Mouse (Mus musculus): ENCODE measurements at regions not wholly inside any gene's neighbourhood (a gene's known extent, or its start where the extent isn't known, plus 50 kb on each side); places are given as distances from the start of the nearest gene placed in this dataset.
A peak's percentile ranks its signal among the peaks of the same experiment; 100 is the strongest.

DNA sequence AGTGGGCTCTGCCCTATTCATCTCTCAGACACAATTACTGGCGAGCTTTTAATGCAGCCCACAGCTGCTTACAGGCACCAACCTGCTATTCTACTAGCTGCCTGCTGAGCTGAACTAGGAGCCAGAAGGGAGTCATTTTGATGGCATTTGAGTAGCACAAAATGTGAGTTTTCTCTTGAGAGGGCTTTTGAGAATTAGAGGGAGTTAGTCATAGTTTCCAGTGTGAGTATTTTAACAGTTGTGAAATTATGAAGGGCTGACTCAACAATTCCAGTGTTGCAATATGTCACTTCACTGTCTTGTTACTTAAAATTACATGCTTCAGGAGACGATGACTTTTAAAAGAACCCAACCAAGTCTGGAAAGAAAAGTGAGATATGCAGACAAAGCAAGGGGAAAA lies 54.4 kb upstream of the Ly86 start:
- peak in 1 of 2 experiments; percentile 18 for DNase-seq (ENCODE audit: low spot score in 2 of 2)

DNA sequence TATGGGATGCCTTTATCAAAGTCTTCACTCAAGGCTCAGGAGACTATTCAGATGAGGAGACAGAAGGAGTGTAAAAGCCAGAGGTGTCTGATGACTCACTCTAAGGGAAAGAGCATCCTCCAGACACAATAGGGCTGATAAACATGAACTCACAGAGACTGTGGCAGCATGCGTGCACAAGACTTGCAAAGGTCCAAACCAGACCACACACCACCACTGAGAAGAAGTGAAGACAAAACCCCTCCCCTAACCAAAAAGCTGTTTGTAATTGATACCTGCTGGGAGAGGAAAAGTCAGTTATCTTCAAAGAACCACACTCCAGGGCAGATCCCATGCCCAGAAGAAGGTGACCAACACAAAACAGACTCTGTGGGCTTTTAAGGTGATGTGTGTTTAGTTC lies 56.0 kb upstream of the Ly86 start:
- DNase-seq (ENCODE audit: low spot score in 2 of 2), result no peak

DNA sequence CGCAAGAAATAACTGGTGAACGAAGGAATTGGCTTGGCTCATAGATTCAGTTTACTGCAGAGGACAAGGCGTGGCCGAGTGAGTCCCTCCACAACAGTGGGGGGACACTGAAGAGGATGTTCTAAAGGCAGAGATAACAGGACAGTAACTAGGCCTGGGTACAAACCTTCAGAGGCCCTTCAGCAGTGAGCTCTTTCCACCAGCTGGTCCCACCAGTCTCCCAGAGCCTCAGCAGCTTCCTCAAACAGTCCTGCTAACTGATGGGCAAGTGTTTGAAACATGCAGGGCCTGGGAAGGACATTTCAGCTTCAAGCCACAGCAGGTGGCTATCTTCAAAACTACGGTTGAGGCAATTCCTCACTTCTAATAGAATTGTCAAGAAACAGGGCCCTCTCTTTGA lies 62.5 kb upstream of the Ly86 start:
- no peak for DNase-seq (ENCODE audit: low spot score in 2 of 2)

DNA sequence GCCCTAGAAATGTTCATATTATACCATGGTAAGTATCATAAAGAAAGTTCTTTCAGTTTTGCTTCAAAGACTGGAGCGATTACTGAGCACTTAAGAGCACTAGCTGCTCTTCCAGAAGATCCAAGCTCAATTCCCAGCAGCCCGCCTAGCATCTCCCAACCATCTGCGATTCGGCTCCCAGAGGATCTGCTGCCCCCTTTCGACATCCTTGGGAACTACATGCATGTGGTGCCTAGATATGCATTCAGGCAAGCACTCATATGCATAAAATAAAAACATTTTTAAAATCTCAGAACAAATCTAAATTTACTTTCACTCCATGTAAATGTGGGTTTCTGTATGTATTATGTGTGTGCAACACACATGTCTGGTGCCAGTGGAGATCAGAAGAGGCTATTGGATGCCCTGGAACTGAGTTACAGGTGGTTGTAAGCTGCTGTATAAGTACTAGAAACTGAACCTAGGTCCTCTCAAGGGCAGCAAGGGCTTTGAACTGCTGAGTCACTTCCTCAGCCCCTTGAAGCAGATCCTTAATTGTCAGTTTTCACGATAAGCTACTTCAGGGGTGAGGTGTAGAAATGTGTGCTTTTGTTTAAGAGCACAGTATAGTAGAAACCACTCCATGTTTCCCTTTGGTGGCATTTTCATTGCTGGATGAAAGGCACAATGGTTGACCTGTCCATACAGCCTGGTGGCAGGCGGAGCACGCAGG lies 65.8 kb upstream of the Ly86 start:
- no peak for DNase-seq (ENCODE audit: low spot score in 2 of 2)

DNA sequence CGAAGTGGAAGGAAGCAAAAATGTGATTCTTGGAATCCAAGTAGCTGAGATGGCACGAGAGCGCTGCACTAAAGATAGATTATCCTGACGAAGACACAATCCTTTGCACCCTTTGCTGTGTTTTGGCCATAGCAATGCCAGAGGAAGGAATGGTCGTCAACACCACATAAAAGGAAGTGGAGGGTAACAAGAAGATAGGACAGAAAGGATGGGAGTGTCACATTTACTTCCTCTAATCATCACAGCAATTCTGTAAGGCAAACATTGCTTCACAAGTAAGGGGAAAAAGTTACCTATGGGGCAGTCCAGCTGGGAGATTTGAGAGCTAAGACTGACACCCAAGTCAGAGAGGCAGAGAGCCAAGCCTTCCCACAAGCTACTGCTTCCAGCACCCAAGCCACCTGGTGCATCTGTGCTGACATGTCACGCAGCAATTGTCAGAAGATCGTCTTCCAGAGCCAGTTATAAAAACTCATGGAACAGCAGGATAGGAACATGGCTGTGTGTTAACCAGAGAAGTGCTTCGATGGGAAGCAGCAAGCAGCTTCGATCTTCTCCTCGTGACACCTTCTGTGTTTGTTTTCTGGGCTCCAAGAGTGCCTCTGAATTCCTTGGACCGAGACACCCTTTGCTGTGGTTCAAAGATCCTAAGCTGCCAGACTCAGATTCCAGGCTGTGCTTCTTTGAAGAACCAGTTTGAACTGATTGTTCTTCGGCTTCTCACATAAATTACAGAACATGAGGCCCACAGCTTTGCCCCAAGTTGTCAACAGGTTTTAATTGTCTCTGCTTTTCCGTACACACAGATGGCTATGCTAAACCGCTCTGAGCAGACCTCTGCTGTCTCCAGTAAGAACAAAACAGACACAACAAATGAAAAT lies 95.2 kb upstream of the Ly86 start:
- peak in 1 of 2 experiments; percentile 5 for DNase-seq (ENCODE audit: low spot score in 2 of 2)

DNA sequence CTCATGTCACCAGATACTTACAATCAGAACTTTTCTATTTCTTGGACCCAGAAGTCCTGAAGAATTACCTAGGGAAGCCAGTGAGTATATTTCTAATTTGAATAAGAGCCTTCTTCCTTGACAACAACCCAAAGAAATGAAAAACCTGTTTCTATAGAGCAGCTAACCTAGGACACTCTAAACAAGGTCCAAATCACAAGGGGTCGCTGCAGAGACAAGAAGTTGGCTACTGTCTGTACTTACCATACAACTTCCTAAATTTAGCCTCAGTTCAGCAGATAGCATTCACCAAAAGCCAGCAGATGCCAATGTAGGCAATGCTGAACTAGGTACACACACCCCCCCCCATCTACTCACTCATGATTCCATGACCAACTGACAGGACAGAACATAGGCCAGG lies 96.3 kb upstream of the Ly86 start:
- DNase-seq (ENCODE audit: low spot score in 2 of 2), result no peak

DNA sequence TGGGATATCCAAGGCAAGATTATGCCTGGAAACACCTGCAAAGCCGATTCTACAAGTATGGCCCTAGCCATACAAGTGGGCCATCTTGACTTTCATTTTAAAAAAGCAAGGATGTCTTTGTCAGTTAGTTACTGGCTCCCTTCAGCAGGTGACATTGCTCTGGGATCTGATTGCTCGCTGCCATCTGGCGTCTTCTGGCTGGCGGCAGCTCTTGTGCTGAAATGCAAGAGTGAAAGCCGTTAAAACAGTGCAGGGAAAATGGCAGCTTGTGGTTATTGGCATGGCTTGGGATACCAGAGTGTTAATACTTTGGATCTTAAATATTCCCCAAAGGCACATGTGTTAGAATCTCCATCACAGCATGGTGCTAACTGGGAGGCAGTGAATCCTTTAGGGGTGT lies 105.0 kb upstream of the Ly86 start:
- no peak for DNase-seq (ENCODE audit: low spot score in 2 of 2)

DNA sequence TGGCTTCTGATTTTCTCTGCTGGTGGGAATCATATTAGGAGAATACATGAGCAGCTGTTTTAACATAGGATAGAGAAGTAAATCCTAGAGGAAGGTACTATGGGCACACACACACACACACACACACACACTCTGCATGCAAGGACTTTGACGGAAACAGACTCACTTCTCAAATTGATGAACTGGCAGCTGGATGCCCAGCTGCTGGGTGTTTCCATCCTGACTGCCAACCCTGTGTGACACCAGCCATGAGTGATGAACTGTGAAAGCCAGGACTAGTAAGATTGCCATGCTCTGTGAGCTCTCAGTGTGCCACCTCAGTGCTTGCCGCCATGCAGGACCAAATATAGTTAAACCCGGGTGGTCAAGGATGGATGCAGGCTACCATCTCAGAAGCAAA lies 107.7 kb upstream of the Ly86 start:
- no peak for DNase-seq (ENCODE audit: low spot score in 2 of 2)

DNA sequence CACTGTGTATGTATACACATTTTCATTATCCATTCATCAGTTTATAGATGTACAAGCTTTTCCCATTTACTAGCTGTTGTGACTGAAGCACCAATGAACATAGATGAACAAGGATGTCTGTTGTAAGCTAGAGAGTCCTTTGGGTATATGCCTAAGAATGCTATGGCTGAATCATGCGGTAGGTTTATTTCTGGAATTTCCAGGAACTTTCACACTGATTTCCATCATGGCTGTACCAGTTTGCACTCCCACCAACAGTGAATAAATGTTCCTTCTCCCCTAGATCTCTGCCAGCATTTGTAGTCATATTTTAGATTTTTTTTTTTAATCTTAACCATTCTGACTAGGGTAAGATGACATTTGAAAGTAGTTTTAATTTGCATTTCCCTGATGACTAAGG lies 119.2 kb upstream of the Ly86 start:
- DNase-seq (ENCODE audit: low spot score in 2 of 2), result peak in 1 of 2 experiments; percentile 6

DNA sequence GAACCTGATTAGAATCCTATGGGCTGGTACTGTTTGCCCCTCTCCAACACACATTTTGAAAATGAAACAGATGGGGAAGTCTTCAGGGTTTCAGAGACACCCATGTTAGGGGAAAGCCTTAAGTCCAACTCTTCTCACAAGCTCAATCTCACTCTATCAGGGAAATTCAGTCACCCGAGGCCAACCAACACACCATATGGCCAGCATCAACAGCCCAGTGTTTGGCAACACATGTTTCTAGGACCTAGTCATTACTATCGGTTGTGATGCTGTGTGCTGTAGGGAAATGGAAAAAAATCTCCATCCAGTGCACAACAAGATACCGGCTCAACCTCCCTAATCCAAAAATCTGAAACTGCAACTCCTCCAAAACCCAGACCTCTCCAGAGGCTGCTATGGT lies 124.6 kb upstream of the Ly86 start:
- no peak for DNase-seq (ENCODE audit: low spot score in 2 of 2)

DNA sequence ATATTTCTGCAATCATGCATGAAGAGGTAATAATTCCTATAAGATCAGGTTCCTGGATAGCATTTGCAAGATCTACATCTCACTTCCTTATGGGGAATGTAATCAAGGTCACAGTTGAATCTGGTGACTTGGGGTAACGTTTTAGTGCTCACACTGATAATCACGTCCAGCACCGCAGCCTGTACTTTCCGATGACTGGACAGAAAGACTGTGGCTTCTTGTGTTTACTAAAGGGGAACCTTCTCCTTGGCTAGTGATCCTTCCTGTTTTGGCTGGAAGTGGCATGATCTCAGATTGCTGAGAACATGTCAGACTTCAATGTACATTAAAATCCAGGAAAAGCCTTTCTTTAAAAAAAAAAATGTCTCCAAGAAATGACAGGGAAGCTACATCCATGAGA lies 126.4 kb upstream of the Ly86 start:
- DNase-seq (ENCODE audit: low spot score in 2 of 2), result no peak

DNA sequence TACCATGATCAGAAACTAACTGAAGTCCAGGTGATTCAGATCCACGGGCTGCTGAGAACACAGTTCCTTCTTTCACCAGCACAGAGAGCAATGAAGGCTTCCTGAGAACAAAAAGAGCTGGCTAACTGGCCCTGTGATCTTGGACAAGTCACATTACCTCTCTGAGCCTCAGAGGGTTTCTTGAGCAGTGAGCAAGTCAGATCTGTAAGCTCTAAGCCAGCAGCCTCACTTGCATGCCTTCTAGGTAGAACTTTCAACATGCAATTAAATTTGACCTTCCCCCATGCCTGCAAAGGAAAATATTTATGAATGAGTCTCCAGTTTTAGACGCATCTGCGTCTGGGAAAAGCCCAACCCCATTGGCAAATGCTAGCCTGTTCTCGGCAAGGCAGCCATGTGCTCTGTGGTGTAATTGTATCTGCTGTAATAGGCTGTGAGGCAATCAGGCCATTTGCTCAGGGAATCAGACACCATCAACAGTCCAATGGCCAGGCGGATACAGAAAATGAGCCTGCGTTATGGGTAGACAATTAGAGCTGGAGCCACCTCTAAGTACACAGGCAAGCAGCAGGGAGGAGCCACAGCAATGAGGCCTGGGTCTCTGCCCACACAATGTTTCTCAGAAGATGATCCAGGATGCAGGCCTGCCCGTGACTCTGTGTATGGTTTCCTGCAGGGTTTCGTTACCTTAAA lies 130.3 kb upstream of the Ly86 start:
- DNase-seq (ENCODE audit: low spot score in 2 of 2), result no peak

DNA sequence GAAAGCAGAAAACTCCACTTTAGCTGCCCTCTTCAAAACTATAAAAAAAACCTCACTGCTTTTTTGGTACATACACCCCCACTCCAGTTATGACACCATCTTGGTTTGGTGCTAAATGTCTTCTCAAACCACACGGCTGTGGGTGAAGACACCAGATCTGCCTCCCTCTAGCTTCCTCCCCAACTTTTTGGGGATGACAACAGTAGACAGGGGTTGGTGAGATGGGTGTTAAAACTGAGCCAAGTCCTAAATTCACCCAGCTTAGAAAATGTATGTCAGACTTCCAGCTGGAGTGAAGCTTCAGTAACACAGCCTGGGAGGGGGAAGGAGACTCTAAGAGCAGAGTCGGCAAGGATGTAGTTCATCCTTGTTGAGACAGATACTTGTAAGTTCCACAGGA lies 147.1 kb upstream of the F13a1 start:
- DNase-seq (ENCODE audit: low spot score in 2 of 2), result peak; percentile 18 to 24

DNA sequence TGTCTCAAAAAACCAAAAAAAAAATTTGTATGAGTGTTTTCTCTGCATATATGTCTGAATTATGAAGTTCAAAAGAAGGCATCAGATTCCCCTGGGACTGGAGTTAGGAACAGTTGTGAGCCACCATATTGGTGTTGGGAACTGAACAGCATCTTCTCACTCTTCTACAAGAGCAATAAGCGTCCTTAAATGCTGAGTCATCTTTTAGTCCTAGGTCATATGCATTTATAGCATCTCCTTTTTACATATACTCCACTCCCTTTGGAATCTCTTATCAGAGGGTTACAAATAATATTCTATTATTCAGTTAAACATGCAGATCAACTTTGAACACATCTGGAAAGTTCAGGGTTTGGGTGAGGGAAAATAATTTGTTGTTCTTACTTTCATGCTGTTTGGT lies 145.8 kb upstream of the F13a1 start:
- DNase-seq (ENCODE audit: low spot score in 2 of 2), result no peak

DNA sequence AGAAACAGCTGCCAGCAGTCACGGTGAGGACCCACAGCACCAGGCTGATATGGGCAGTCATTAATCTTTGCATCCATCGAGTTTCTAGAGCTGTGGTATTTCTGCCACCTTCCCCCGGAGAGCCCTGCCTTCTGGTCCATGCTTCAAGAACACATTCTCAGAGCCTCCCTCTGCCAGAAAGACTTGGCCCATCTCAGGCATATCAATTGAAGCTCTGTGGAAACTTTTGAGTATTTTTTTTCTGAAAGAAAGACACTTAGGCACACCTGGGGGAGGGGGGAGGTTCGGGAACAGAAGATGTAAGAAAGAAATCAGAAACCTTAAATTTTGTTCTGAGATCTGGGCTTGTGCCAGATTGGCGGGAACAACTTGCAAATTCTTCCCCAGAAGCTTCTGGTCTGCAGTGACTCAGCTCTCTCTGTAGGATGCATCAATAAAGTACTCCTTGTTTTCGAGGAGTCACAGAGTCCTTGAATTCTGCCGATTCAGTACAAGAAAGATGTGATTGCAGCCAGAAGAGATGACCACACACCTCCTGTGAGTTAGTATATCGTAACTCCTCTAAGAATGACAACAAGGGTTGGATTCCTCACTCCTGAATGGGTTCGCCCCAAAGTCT lies 131.2 kb upstream of the F13a1 start:
- DNase-seq (ENCODE audit: low spot score in 2 of 2), result peak; percentile 15 to 35

DNA sequence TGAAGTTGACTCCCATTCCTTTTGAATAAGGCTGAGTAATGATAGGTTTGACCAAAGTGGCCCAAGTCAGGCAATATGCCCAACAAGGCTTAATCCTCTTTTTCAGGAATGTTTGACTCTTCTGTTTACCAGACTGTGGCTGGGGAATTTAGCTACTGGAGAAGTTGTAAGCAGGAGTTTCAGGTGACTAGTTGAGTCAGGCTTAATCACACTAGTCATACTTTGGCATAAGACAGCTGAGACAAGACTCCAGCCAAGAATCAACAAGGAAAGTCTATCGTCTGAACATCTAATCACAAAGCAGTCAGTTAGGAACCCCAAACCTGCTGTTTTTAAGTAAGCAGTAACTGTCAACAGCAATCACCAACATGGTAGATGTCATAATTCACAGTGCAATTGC lies 126.5 kb upstream of the F13a1 start:
- DNase-seq (ENCODE audit: low spot score in 2 of 2), result no peak

DNA sequence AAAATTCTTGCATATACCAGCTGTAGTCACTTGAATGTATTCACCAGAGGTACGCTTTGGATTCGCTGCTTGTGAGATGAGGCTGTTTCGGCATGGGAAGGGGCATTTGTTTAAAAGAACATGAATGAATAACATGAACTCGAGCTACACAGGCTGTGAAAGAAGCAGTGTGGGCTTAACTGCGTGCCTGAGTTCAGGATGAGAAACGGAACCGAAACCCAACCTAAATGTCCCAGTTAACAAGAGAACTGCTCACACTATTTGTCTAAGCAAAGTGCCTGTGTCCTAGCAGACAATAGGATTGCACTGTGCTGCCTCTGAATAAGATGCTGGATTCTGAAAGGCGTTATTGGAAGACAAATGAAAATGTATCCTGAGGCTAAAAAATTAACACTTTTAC lies 126.0 kb upstream of the F13a1 start:
- no peak for DNase-seq (ENCODE audit: low spot score in 2 of 2)

DNA sequence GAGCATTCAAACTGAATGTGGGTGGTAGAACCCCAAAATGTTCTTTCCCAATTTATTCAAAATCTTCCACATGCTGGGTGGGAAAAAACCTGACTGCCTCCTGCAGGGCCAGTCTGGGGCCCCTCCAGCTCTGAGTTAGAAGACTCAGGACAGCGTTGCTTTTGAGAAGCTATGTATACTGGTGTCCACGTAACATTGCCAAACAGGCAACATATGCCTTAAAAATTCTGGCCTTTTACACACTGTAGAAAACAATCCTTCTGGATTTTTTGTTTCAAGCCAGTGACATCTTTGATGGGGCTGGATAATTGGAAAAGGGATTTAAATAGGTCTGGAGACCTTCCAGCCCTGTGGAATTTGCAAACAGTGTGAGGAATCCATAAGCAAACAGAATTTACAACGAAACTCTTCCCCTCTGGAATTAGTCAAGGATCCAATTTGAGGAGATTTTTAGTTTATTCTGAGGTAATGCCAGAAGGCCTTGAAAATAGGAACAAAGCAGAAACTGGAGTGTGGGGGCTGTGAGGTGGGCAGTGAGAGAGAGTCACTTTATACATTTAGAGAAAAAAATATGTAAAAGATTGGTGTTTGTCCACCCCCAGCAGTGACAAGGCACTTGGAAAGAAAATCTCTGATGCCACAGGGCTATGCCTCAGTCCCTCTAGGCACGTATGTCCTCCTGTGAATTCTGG lies 108.9 kb upstream of the F13a1 start:
- DNase-seq (ENCODE audit: low spot score in 2 of 2), result peak; percentile 61 to 63

DNA sequence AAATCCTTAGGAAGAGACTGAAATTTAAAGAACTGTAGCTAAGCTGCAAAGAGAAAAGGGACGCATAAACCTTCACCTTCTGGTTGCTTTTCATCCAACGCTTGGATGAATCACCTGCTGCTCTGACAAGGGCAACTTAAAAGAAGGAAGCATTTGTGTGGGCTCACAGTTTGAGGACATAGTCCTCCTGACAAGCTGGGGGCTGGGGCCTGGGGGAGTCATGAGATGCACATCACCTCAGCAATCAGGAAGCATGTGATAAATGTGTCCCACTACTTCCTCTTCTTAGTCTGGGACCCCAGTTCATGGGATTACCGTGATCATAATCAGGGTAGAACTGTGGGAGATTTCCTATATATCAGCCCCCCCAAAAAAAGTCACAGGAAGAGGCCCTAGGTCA lies 107.8 kb upstream of the F13a1 start:
- no peak for DNase-seq (ENCODE audit: low spot score in 2 of 2)

DNA sequence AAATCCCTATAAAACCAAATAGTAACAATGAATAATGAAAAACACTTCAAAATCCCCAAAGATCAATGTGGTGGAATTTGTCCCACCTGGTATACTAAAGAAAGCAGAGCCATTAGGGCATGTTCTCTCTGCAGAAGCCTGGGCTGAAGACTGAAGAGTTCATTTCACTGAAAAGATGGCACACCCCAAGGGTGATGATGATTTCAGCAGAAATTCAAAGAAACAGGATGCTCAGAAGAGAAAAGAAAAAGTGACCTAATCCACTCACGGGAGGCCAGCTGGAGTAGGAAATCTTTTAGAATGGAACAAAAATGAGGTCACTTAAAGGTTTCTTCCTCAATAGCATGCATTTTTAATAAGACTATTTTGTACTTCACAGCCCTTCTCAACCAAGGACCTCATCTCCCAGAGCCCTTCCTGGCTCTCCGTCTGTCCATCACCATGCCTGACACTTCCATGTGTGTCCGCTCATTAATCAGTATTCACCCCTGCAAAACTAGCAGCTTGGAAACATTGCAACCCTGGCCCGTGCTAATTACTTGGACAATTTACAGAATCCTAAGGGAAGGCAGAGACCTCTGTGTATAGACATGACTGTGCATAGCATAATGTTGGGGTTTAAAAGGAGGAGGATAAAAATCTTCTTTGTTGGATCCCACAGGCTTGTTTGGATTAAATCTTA lies 101.9 kb upstream of the F13a1 start:
- DNase-seq (ENCODE audit: low spot score in 2 of 2), result no peak

DNA sequence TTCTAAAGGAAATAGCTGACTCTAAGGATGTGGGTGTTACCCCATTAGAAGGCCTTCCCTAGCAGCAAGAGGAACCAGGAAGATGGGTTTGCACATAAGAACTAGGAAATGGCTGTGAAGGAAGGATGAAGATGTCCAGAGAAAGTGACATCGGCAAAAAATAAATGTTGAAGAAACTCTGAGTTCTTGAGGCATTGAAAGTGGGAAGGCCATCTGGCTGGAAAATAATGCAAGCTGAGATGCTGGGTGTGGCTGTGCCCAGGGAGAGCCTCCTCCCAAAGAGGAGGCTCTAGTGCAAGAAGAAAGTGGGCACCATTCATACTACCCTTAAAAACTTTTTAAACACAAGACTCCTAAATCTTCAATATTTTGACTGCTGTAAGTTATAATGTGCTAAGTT lies 99.9 kb upstream of the F13a1 start:
- DNase-seq (ENCODE audit: low spot score in 2 of 2), result no peak
